Mouse (Mus musculus) intestine, embryonic 14.5 days (tissue): ENCODE data around the gene Dnajc22. TPM values are rescaled to one million over a fixed set of nuclear protein-coding genes. Genes with fewer than 3 reads are reported as not detected.

Source experiments
- ATAC-seq: fragments of 200-750 bp; cut with Nextera tagmentation; replicated peaks from 2 replicates; pipeline ENCODE4 v1.8.0; 2017; ENCODE audit warnings: low read depth, moderate number of reproducible peaks, moderate TSS enrichment, moderate library complexity; ENCODE audit not compliant: low FRiP score, low TSS enrichment
- DNase-seq: peaks from one replicate; pipeline ENCODE4 v3.0.0-alpha.2; 2018; ENCODE audit warnings: low spot score
- H3K27ac ChIP-seq: fragments of 300-500 bp; sonication (generic); 2 replicates; pipeline ENCODE4 v1.5.1; 2014; ENCODE audit warnings: low read depth, mild to moderate bottlenecking, control low read depth
- H3K27me3 ChIP-seq: fragments of 300-500 bp; sonication (generic); replicated peaks from 2 replicates; pipeline ENCODE4 v1.6.1; 2014; ENCODE audit warnings: low read length, control low read depth; ENCODE audit not compliant: control insufficient read depth, insufficient read depth
- H3K36me3 ChIP-seq: fragments of 300-500 bp; sonication (generic); 2 replicates; pipeline ENCODE4 v1.6.1; 2014; ENCODE audit warnings: low read length, control low read depth; ENCODE audit not compliant: control insufficient read depth, insufficient read depth
- H3K4me1 ChIP-seq: fragments of 300-500 bp; sonication (generic); replicated peaks from 2 replicates; pipeline ENCODE4 v1.6.1; 2014; ENCODE audit warnings: low read length, control low read depth, mixed read lengths; ENCODE audit not compliant: control insufficient read depth, insufficient read depth
- H3K4me2 ChIP-seq: fragments of 300-500 bp; sonication (generic); 2 replicates; pipeline ENCODE4 v1.6.1; 2014; ENCODE audit warnings: low read length
- H3K4me3 ChIP-seq: fragments of 300-500 bp; sonication (generic); 2 replicates; pipeline ENCODE4 v1.5.1; 2014; ENCODE audit warnings: low read depth, low read length, control low read depth, mixed read lengths
- H3K9ac ChIP-seq: fragments of 300-500 bp; sonication (generic); 2 replicates; pipeline ENCODE4 v1.6.1; 2014; ENCODE audit warnings: mild to moderate bottlenecking, low read length
- H3K9me3 ChIP-seq: fragments of 300-500 bp; sonication (generic); 2 replicates; pipeline ENCODE4 v1.6.1; 2016; ENCODE audit warnings: low read length, control low read depth; ENCODE audit not compliant: control insufficient read depth
- WGBS: fragments of 180-500 bp; shearing (Covaris S2); extraction: QIAGEN DNeasy Blood & Tissue Kit; methylation state at CpG from one replicate; pipeline ENCODE4 v1.1.7; 2014; 5-methylcytosine and 5-hydroxymethylcytosine counted together
- polyA plus RNA-seq: library from polyadenylated mRNA; unstranded; fragments of >200 nt; fragmentation: Nextera tagmentation; extraction: Ambion mirVana; gene quantifications from 2 replicates; pipeline ENCODE4 v1.2.1, GENCODE M21; 2014

Gene Dnajc22
- polyA plus RNA-seq, 1 experiment from 2014 or later = 20.2 TPM

- no peak overlapping the region for H3K9ac ChIP-seq
- H3K4me1 ChIP-seq = peaks cover 8% of the 10 kb centered on the region
- H3K27ac ChIP-seq = no peak overlapping the region
- no peaks in the 10 kb centered on the region for H3K9me3 ChIP-seq
- H3K4me3 ChIP-seq = no peak overlapping the region
- peaks cover 48% of the 10 kb centered on the region for H3K27me3 ChIP-seq
- WGBS = 88% methylated on average over 16 of the region's 16 CpGs
- no peak for ATAC-seq
- peaks cover 38% of the 10 kb centered on the region for H3K36me3 ChIP-seq
- no peak for DNase-seq
- H3K4me2 ChIP-seq = no peak overlapping the region
Observed at GRCm38 (mm10) chr15:99082840-99083239, 10.1 kb upstream of the Dnajc22 start.

DNA sequence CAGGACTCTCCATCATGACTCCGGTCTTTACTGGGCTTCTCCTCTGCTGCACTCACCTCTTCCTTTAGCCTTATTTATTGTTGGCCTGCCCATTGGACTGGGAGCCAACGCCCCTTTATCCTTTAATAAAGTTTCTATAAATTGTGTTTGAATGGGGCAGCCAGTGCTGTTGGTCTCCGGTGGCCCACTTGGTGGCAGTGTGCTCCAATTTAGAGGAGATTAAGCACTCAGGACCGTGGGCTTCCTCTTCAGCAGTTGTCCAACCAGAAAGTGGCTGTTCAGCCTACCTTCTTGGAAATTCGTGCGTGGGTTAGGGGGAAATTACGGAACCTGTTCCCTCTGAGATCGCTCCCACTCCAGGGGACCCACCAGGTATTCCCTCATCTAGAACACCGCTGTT, 9.7 kb upstream of the Dnajc22 start:
- no peak overlapping the region for H3K27ac ChIP-seq
- H3K4me3 ChIP-seq = no peak overlapping the region
- DNase-seq (peak; percentile 75), ATAC-seq (no peak)
- H3K9me3 ChIP-seq = no peaks in the 10 kb centered on the region
- 0 out of 2 replicates have a peak overlapping the region, but pooled peaks have one; percentile 38 for H3K4me2 ChIP-seq
- peaks cover 11% of the 10 kb centered on the region for H3K4me1 ChIP-seq
- peaks cover 52% of the 10 kb centered on the region for H3K27me3 ChIP-seq
- H3K36me3 ChIP-seq = peaks cover 34% of the 10 kb centered on the region
- no peak overlapping the region for H3K9ac ChIP-seq
- 68% methylated on average over 9 of the region's 9 CpGs for WGBS

DNA sequence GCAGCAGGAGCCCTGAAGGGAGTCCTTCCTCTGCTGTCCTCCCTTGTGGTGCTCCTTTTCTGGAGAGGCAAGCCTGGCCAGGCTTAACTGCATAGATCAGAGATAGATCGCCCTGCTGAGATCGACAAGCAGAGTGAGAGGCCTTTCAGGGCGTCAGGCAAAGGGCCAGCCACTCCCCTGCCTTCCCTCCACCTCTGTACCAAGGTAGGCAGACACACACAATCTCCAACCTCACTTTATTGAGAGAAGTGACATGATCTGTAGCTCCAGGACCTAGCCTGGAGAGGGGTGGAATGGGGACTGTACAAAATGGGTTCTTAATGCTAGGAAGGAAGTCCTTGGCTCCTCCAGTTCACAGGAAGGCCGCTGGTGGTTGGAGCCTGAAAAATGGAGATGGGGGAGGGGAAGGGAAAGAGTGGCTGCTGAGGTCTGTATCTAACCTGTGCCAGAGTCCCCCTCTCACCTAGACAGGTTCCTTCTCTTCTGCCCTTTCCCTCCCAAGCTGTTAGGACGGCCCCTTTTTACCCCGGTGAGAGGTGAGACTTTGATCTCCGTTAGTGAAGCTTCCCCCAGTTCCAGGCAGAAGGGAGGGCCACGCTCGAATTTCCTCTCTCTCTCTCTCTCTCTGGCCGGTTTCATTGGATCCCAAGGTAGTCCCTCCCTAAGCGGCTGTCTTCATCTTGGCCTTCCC, 9.0 kb upstream of the Dnajc22 start:
- H3K4me2 ChIP-seq = peak overlapping the region; percentile 38
- H3K27ac ChIP-seq = no peak overlapping the region
- H3K36me3 ChIP-seq = peaks cover 33% of the 10 kb centered on the region
- 11% methylated on average over 11 of the region's 11 CpGs for WGBS
- H3K9me3 ChIP-seq = no peaks in the 10 kb centered on the region
- H3K9ac ChIP-seq = 0 out of 2 replicates have a peak overlapping the region, but pooled peaks have one; percentile 25
- no peak overlapping the region for H3K4me3 ChIP-seq
- peaks cover 60% of the 10 kb centered on the region for H3K27me3 ChIP-seq
- ATAC-seq (peak; percentile 52), DNase-seq (peak; percentile 71)
- peaks cover 17% of the 10 kb centered on the region for H3K4me1 ChIP-seq

GRCm38 (mm10) chr15:99084618-99085017, 8.4 kb upstream of the Dnajc22 start:
- no peak overlapping the region for H3K27ac ChIP-seq
- peaks cover 66% of the 10 kb centered on the region for H3K27me3 ChIP-seq
- no peaks in the 10 kb centered on the region for H3K9me3 ChIP-seq
- peak overlapping the region; percentile 38 for H3K4me2 ChIP-seq
- no peak overlapping the region for H3K4me3 ChIP-seq
- peaks cover 33% of the 10 kb centered on the region for H3K36me3 ChIP-seq
- DNase-seq (no peak), ATAC-seq (peak; percentile 13; the same call in 1 of the 2 replicates)
- WGBS = 15% methylated on average over 19 of the region's 19 CpGs
- peaks cover 18% of the 10 kb centered on the region for H3K4me1 ChIP-seq
- 0 out of 2 replicates have a peak overlapping the region, but pooled peaks have one; percentile 25 for H3K9ac ChIP-seq

DNA sequence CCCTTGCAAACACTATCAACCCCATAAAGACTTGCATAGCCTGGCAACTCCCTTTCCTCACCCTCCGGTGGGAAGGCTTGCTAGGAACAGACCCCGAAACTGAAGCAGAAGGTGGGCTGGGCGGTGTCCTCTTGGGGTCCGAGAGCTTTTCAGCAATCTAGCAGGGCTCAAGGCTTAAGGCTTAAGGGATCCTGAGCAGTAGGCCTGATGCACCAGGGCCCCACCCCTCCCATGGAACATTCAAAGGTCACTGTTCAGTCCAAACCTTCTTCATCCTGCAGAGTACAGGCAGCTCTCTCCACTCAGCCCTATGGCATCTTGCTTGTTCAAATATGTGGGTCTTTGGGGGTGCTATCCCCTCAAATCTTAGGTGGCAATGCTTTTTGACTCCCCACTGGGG, 7.0 kb upstream of the Dnajc22 start:
- 73% methylated on average over 4 of the region's 4 CpGs for WGBS
- peaks cover 18% of the 10 kb centered on the region for H3K4me1 ChIP-seq
- ATAC-seq = no peak

GRCm38 (mm10) chr15:99087253-99088075, 5.5 kb upstream of the Dnajc22 start, which contains the start of gene C1ql4:
Gene C1ql4, minus strand, starts transcription at chr15:99087817.
- WGBS = 10% methylated on average over 60 of the region's 60 CpGs
- DNase-seq (peak; percentile 74), ATAC-seq (no peak)
- H3K27me3 ChIP-seq = peaks cover 94% of the 10 kb centered on the region
- H3K9ac ChIP-seq = no peak within 1 kb of the TSS
- peaks cover 18% of the 10 kb centered on the region for H3K4me1 ChIP-seq
- no peak within 1 kb of the TSS for H3K27ac ChIP-seq
- H3K4me2 ChIP-seq = peak within 1 kb of the TSS; percentile 43
- H3K4me3 ChIP-seq = peak within 1 kb of the TSS; percentile 18
- peaks cover 10% of the 10 kb centered on the region for H3K36me3 ChIP-seq
- H3K9me3 ChIP-seq = no peaks in the 10 kb centered on the region

More for the DNA sequence above, 7.0 kb upstream of the Dnajc22 start:
- Histone ChIP-seq H3K9me3 (no peaks in the 10 kb centered on the region), H3K4me3 (no peak overlapping the region), H3K9ac (no peak overlapping the region), H3K36me3 (peaks cover 22% of the 10 kb centered on the region), H3K27me3 (peaks cover 80% of the 10 kb centered on the region), H3K4me2 (no peak overlapping the region), H3K27ac (no peak overlapping the region)
- no peak for DNase-seq

- H3K27ac ChIP-seq = no peak overlapping the region
- DNase-seq = peak; percentile 95
- WGBS = 1% methylated on average over 23 of the region's 27 CpGs
- ATAC-seq = peak; percentile 24; the same call in 1 of the 2 replicates
- no peaks in the 10 kb centered on the region for H3K9me3 ChIP-seq
- H3K4me3 ChIP-seq = peak overlapping the region; percentile 18
- H3K9ac ChIP-seq = no peak overlapping the region
- peak overlapping the region; percentile 43 for H3K4me2 ChIP-seq
- H3K27me3 ChIP-seq = peaks cover 99% of the 10 kb centered on the region
- peaks cover 18% of the 10 kb centered on the region for H3K4me1 ChIP-seq
- 0 out of 2 replicates have a peak, but pooled peaks cover 3% of the 10 kb centered on the region for H3K36me3 ChIP-seq
Observed at GRCm38 (mm10) chr15:99088292-99088691, 4.7 kb upstream of the Dnajc22 start.

DNA sequence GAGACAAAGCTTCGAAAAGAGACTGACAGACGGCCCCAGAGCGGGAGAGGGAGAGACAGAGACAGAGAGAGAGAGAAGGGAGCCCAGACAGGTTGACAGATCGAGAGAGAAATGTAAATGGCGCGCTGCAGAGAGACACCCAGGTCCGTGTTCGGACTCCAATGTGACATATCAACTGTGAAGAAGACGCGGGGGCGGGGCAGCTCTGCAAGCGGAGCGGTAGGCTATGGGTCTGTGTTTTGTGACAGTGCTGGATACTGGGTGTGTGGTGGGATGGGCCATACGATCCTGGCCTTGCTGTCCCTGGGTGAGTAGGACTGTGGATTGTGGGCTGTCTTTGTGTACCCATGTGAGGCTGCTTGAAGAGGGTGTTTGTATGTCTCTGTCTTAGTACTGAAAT, 3.9 kb upstream of the Dnajc22 start:
- Histone ChIP-seq H3K4me3 (no peak overlapping the region), H3K4me1 (peaks cover 13% of the 10 kb centered on the region; the same call in 1 of the 2 replicates), H3K27me3 (peaks cover 100% of the 10 kb centered on the region), H3K9ac (no peak overlapping the region), H3K36me3 (no peaks in the 10 kb centered on the region), H3K9me3 (no peaks in the 10 kb centered on the region), H3K4me2 (0 out of 2 replicates have a peak overlapping the region, but pooled peaks have one; percentile 5), H3K27ac (no peak overlapping the region)
- 12% methylated on average over 14 of the region's 14 CpGs for WGBS
- ATAC-seq = no peak
- DNase-seq = no peak
